Mouse (Mus musculus) ES-E14 (cell line): ENCODE data around the gene Phactr2. TPM values are rescaled to one million over a fixed set of nuclear protein-coding genes. Genes with fewer than 3 reads are reported as not detected.

Experiments
- DNase-seq: peaks from one replicate; pipeline ENCODE4 v3.0.0-alpha.2; 2013; ENCODE audit warnings: low read depth, low spot score
- H3K27ac ChIP-seq: 2 replicates; pipeline ENCODE4 v1.5.1; 2012; ENCODE audit warnings: low read depth, mild to moderate bottlenecking, low read length, moderate library complexity, mixed read lengths; ENCODE audit not compliant: poor library complexity, insufficient read depth, severe bottlenecking
- H3K36me3 ChIP-seq: 2 replicates; pipeline ENCODE4 v1.6.1; 2012; ENCODE audit warnings: mild to moderate bottlenecking, low read length, moderate library complexity, mixed read lengths; ENCODE audit not compliant: control insufficient read depth, poor library complexity, insufficient read depth, severe bottlenecking
- H3K4me1 ChIP-seq, 2 experiments: fragments of 150-350 bp in 1 of 2; sonication (generic) in 1 of 2; 2 replicates each; pipeline ENCODE4 v1.6.1; 2012; ENCODE audit warnings: low read length in 2 of 2, mild to moderate bottlenecking in 1 of 2, mixed read lengths in 1 of 2; ENCODE audit not compliant: control insufficient read depth in 2 of 2, insufficient read depth in 2 of 2, poor library complexity in 1 of 2
- H3K4me3 ChIP-seq, 2 experiments: fragments of 150-350 bp in 1 of 2; sonication (generic) in 1 of 2; 2 replicates each; pipeline ENCODE4 v1.5.1; 2012; ENCODE audit warnings: low read length in 2 of 2, low read depth in 1 of 2, mild to moderate bottlenecking in 1 of 2, mixed read lengths in 1 of 2; ENCODE audit not compliant: insufficient read depth in 1 of 2, poor library complexity in 1 of 2, severe bottlenecking in 1 of 2
- H3K9ac ChIP-seq: 2 replicates; pipeline ENCODE4 v1.6.1; 2012; ENCODE audit warnings: low read depth, mild to moderate bottlenecking, low read length, mixed read lengths; ENCODE audit not compliant: poor library complexity, insufficient read depth, severe bottlenecking
- H3K9me3 ChIP-seq: fragments of 150-350 bp; sonication (generic); 2 replicates; pipeline ENCODE4 v1.6.1; 2012; ENCODE audit warnings: low read depth, mild to moderate bottlenecking, low read length; ENCODE audit not compliant: control insufficient read depth, insufficient read depth
- CHD2 ChIP-seq: IDR thresholded peaks from 2 replicates; pipeline ENCODE4 v1.6.1; 2014; ENCODE audit warnings: mild to moderate bottlenecking, low read depth, low read length, inconsistent platforms
- HCFC1 ChIP-seq: IDR thresholded peaks from 2 replicates; pipeline ENCODE4 v1.6.1; 2012; ENCODE audit warnings: low read length, inconsistent platforms, borderline replicate concordance; ENCODE audit not compliant: insufficient read depth
- MAFK ChIP-seq: IDR thresholded peaks from 2 replicates; pipeline ENCODE4 v1.6.1; 2014; ENCODE audit warnings: mild to moderate bottlenecking, low read depth, low read length, inconsistent platforms; ENCODE audit not compliant: insufficient read depth
- ZC3H11A ChIP-seq: IDR thresholded peaks from 2 replicates; pipeline ENCODE4 v1.6.1; 2012; ENCODE audit warnings: low read depth, mild to moderate bottlenecking, inconsistent platforms, low read length, borderline replicate concordance
- ZNF384 ChIP-seq: IDR thresholded peaks from 2 replicates; pipeline ENCODE4 v1.6.1; 2012; ENCODE audit warnings: low read depth, low read length, inconsistent platforms
- in situ Hi-C, 2 experiments: fragments of 600-800 bp; cut with MboI; formaldehyde crosslinking; loops; one replicate each; pipeline ENCODE4 v1.15.1; 2025; ENCODE audit warnings: low sequenced_read_pairs in 2 of 2, inconsistent platforms in 1 of 2; ENCODE audit not compliant: unreplicated experiment in 2 of 2
- total RNA-seq: library from RNA; depleted of rRNA; stranded (reverse); fragments of 300-350 nt; gene quantifications from 2 replicates; pipeline ENCODE4 v1.2.3, GENCODE M21; 2012

Phactr2 gene
- total RNA-seq, 1 experiment, result 2.2 TPM

DNA sequence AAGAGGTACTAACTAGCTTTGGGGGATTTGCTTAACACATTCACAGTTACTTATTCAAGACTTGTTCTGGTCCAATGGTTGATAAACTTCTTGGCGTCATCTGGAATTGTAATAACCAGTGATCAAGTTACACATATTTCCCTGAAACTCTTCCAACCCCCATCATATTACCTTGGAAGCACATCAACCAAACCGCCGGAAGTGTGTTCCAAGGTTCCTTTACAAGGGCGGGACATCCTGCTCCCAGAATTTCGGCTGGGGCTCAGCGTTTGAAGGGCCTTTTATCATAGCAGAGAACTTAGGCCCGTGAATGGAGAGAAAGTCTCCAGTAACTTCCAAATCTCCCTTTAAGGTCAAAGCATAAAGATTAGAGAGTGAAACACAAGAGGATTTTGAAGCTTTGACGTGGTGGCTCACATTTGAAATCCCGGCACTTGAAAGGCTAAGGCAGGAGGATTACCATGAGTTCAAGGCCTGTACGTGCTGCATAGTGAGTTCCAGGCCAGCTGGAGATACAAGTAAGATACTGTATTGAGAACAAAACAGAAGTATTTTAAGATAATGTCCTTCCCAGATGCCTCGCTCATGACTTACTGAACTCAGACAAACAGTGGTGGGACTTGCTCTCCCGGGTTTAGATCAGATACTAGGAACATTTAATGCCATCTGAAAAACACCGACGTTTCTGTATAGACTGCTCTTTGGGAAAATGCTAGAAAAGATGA lies 147.9 kb downstream of the Phactr2 start:
- no peak overlapping the region for H3K4me3 ChIP-seq
- DNase-seq, result no peak
- no peak overlapping the region for H3K27ac ChIP-seq
- H3K9ac ChIP-seq, result no peak overlapping the region
- TF ChIP-seq CHD2 (no peak), HCFC1 (no peak), ZC3H11A (no peak), MAFK (no peak)
- no peaks in the 10 kb centered on the region for H3K36me3 ChIP-seq
- H3K9me3 ChIP-seq, result no peaks in the 10 kb centered on the region
- no peaks in the 10 kb centered on the region for H3K4me1 ChIP-seq
- in situ Hi-C loops, result no loop called here

DNA sequence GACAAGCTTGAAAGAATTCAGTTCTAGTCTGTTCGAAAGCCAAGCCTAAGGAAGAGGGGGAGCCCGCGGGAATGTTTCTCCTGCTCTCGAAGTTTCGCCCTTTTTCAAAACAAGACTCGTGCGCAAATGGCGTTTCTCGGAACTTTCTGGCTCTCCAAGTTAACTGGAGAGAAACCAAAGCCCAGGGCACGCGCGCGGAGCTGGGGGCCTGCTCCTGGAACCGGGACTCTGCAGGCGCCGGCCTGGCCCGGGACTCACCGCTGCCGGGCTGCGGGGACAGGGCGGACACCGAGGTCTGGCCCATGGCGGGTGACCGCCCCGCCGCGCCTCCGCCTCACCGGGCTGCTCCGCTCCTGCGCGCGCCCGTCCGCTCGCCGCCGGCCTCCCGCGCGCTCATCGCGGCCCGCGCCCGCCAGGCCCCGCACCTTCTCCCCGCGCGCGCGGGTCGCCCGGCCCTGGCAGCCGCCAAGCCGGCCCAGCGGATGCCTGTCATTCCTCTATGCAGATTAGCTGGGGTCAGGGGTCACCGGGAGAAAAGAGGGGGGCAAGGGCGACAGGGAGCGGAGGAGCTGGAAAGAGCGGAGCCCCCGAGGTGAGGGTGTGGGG lies 150.3 kb downstream of the Phactr2 start:
- DNase-seq, result peak; percentile 44
- Histone ChIP-seq H3K9me3 (no peaks in the 10 kb centered on the region), H3K27ac (no peak overlapping the region), H3K4me3 (peak overlapping the region; percentile 73 to 75), H3K9ac (peak overlapping the region; percentile 58), H3K36me3 (no peaks in the 10 kb centered on the region), H3K4me1 (no peaks in the 10 kb centered on the region)
- no peak for TF ChIP-seq MAFK
- no peak for TF ChIP-seq ZC3H11A
- no peak for TF ChIP-seq CHD2
- TF ChIP-seq ZNF384, result no peak
- no peak for TF ChIP-seq HCFC1
- in situ Hi-C loops, result no loop called here

DNA sequence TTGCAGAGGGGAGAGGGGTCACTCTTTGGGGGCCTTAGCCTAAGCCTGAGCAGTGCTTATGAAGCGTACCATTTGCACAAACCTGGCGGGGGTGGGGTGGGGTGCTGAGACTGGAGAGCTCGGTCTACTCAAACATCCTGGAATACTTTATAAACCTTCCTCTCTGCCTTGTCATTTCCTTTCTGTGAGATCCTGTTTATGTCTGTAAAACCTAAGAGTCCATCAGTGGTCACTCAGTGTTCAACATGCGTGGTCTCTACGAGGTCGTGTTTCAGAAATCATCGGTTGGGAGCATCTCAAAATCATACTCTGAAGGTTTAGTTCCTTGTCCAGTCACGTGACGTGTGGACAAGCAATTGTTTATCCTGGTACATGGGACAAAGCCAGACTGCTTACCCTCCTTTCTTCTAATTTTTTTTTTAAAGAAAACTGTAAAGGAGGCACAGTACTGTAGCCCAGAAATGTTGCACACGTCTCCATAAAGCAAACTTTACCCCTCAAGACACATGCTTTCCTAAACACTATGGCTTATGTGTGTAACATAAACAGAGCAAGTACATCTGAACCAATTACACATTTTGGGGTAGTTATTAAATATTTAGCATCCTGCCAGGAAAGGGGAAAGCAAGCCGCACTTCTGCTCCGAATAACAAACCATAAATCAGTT lies 150.9 kb downstream of the Phactr2 start:
- DNase-seq, result no peak
- H3K36me3 ChIP-seq, result no peaks in the 10 kb centered on the region
- in situ Hi-C loops, result no loop called here
- peak overlapping the region; percentile 73 to 75 for H3K4me3 ChIP-seq
- no peak overlapping the region for H3K9ac ChIP-seq
- TF ChIP-seq MAFK (no peak), ZC3H11A (no peak), HCFC1 (no peak), ZNF384 (no peak), CHD2 (no peak)
- no peaks in the 10 kb centered on the region for H3K4me1 ChIP-seq
- no peaks in the 10 kb centered on the region for H3K9me3 ChIP-seq
- no peak overlapping the region for H3K27ac ChIP-seq

DNA sequence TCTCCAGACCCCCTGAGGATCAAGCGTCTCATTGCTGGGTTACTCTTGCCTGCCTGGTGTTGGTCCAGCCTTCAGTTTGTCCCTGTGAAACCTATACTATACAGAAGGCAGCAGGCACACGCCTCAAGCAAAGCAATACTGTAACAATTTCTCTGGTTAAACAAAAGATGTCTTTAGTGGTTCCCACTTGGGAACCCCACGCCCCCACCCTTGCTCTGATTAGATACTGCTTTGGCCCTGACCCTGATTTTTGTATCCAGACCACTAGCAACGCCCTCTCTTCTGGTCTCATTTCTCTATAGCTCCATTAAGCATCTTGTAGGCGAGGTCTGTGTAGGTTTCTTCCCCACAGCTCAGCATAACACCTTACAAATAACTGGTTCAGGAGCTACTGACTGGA lies 159.2 kb downstream of the Phactr2 start:
- in situ Hi-C loops, result no loop called here
- no peaks in the 10 kb centered on the region for H3K4me1 ChIP-seq
- no peak overlapping the region for H3K27ac ChIP-seq

More for the DNA sequence above, 159.2 kb downstream of the Phactr2 start:
- H3K9ac ChIP-seq, result no peak overlapping the region
- TF ChIP-seq ZC3H11A, result no peak
- no peak for TF ChIP-seq CHD2
- no peak for TF ChIP-seq MAFK
- no peak for TF ChIP-seq ZNF384
- no peak for TF ChIP-seq HCFC1
- no peak for DNase-seq
- H3K4me3 ChIP-seq, result no peak overlapping the region
- no peaks in the 10 kb centered on the region for H3K9me3 ChIP-seq
- H3K36me3 ChIP-seq, result no peaks in the 10 kb centered on the region
